Mouse (Mus musculus) frontal cortex, postnatal 36 days (tissue): ENCODE data around the gene St6galnac5.
A peak's percentile ranks its signal among the peaks of the same experiment; 100 is the strongest.

Experiments
- DNase-seq, 2 experiments: peaks; one replicate each; pipeline ENCODE4 v3.0.0; 2022; ENCODE audit warnings: low spot score in 2 of 2

The St6galnac5 gene

DNA sequence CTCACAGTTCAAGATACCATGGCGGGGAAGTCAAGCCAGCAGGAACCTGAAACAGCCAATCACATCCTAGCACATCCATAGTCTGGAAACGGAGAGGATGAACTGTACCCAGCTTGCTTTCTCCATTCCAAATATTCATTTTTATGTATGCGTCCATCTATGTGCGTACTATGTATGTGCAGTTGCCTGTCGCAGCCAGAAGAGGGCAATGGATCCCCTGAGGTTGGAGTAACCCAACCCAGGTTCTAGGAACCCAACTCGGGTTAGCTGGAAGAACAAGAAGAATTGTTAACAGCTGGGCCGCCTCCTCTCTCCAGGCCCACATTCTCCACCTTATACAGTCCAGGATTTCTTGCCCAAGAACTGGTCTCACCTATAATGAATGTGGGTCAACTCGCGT, 31.1 kb downstream of the St6galnac5 start:
- DNase-seq = no peak

GRCm38 (mm10) chr3:152950299-152950698, 31.7 kb downstream of the St6galnac5 start:
- DNase-seq = no peak

- no peak for DNase-seq
Observed at GRCm38 (mm10) chr3:152949233-152949777, 32.7 kb downstream of the St6galnac5 start.

- no peak for DNase-seq
Observed at GRCm38 (mm10) chr3:152948556-152948955, 33.5 kb downstream of the St6galnac5 start.

DNA sequence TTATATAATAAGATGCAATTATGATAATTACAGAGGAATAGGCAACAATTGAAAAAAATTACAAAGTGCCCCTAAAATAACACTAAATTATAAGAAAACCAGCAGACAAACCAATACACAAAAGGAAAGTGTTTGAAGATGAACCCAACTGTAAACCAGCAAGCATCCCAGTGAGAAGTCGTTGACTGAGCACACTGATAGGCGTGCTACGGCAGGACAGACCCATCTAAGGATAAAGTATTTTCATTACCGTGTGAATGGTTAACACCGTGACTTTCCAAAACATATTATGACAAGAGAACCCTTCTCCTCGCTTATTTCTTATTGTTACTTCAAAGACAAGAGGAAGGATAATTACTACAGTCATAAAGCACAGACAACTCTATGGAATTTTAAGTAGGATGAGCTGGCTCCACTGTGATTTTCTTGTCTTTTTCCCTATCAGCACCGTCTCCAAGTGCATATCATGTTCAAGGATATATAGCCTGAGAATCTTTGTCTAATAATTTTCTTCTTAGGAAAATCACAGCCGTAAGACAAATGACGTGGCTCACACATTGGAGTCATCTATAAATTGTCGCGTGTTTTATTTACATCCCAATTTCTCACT, 34.9 kb downstream of the St6galnac5 start:
- DNase-seq = no peak

GRCm38 (mm10) chr3:152944766-152945165, 37.3 kb downstream of the St6galnac5 start:
- DNase-seq = peak in 1 of 2 experiments; percentile 18

DNA sequence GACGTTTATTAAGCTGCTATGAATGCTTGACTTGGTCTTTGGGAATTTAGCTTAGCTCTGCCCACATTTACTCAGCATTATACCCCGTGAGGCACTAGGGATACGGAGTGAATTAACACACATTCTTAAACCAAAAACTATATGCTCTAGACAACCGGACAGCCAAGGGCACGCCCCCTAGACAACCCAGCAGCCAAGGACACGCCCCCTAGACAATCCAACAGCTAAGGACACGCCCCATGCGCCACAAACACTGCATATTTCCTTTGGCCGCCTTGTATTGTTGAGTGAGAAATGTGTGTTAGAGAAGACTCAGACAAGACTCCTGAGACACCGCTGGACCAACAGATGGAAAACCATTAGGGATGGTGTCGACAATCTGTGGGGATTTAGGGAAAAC, 39.1 kb downstream of the St6galnac5 start:
- DNase-seq = no peak

DNA sequence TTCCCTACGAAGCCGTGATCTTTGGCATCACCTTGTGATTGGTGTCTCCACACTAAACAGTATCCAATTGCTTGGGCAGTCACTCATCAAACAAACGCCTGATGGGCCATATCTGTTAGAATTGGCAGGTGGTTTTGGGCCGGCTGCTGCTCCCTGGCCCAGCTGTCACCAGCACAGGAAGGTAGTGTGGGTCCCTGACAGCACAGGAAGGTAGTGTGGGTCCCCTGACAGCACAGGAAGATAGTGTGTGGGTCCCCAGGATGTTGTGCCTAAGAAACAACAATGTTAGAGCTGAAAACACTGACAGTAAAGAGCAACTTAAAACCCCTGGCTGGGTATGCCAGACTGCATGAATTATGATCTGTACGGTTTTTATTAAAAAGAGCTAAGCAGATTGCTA, 40.4 kb downstream of the St6galnac5 start:
- DNase-seq = no peak

DNA sequence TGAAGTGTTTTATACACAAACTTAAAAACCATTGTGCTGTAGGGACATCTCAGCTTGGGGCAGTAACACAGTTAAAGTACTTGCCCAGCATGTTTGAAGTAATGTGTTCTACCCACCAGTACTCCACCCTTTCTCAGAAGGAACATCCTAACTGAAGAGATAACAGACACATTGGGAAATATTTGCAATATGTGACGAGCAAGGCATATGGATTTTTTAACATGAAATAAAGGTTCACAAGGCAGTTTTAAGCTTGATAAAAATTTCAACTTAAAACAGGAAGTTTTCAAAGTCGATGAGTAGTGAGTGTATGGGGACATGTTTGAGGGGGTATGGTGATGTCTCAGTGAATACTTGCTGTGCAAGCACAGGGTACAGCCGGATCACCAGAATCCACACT, 45.7 kb downstream of the St6galnac5 start:
- no peak for DNase-seq

DNA sequence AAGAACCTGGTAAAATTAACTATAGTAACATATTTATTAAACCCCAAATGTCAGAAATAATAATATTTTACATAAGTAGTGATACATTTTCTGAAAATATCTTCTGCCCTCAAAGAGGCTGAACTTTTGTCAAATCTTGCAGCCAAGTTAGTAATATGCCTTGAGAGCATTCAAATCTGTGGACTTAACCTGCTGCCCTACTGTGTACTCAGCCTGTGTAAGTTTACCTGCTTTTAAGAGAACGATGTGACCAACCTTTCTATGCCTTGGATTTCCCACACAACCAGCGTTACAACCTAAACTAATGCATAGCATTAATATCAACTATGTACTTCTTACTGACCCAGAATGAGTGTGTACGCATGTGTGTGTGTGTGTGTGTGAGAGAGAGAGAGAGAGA, 48.3 kb downstream of the St6galnac5 start:
- DNase-seq = no peak

- no peak for DNase-seq
Observed at GRCm38 (mm10) chr3:152932544-152932943, 49.5 kb downstream of the St6galnac5 start.

- DNase-seq = no peak
Observed at GRCm38 (mm10) chr3:152932096-152932495, 50.0 kb downstream of the St6galnac5 start.

DNA sequence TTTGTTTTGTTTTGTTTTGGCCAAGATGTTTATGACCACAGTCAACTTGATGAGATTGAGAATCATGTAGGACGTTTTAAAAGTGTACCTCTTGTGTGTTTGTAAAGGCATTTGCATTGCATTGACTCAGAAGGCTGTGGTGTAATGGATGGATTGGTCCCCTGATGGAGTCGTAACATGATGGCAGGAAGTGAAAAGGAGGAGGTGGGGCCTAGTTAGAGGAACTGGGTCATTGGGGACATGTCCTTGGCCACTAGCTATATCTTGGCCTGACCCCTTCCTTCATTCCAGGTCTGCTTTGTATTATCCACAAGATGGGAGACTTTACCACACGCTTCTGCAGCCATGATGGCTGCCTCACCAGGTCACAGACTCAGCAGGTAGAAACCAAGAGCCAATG, 50.7 kb downstream of the St6galnac5 start:
- DNase-seq = no peak

GRCm38 (mm10) chr3:152929788-152930281, 52.2 kb downstream of the St6galnac5 start:
- DNase-seq = no peak

- DNase-seq = no peak
Observed at GRCm38 (mm10) chr3:152929256-152929787, 52.7 kb downstream of the St6galnac5 start.

DNA sequence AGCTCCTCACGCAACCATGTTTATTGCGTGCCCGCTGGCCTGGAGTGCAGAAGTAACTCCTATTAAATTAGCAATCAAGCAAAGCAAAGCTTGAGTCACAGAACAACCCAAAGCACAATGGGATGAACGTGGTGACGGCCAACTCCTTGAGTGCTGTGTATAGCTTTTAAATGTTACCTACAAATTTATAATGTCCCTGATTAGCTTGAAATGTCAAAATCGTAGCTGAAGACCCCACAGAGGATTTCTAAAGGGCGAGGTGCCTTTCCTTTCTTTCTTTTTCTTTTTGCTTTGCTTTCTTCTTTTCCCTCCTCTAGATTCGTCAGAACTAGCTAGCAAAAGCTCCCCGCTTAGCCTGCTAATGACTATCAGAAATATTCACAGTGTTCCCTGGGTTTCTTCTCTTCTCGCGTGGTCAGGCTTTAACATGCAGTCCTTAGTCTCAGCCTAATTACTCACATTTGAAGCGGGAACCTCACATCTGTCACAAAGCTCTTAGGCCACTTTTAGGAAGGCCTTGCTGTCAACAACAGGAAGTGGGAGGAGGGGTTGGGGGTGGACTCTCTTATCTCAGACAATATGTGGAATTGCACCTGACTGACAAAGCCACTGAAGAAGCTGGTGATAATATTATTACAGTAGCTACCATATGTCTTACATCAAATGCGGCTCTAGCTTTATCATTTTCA, 53.6 kb downstream of the St6galnac5 start:
- DNase-seq = no peak

- no peak for DNase-seq
Observed at GRCm38 (mm10) chr3:152926166-152926565, 55.9 kb downstream of the St6galnac5 start.

GRCm38 (mm10) chr3:152925364-152925763, 56.7 kb downstream of the St6galnac5 start:
- DNase-seq = no peak

DNA sequence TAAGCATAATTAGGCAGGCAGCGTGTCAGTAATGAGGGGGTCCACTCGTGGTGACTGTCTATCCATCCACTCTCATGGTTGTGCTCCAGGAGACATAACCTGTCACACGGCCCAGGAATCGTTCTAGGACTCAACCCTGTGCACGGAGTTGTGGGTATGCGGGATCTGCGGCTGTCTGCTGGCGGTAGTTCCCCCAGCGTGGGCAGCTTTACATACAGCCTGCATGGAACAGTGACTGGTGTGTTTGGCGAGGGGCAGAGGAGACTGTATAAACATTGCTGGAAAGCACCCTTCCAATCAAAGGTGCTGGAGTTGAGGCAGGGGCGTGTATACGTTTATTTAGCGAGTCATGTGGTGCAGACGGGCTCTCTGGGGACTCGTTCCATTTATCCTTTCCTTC, 58.5 kb downstream of the St6galnac5 start:
- DNase-seq = no peak

DNA sequence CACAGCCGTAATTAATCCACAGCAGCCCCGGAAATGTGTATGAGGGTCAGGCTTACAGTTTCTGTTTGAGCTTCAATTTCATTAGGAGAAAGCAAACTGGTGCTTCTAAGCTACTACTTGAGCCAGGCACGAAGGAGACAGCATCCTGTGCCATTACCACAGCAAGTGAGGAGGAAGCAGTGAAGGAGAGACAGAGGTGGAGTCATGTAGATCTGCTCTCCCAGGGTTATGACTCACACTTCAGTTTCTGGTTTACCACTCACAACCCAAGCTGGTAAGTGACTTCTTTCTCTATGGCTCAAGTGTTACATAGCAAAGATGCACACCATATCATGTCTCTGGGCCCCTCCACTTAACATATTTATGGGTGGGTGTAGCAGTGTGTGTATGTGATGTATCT, 61.7 kb downstream of the St6galnac5 start:
- peak in 1 of 2 experiments; percentile 27 for DNase-seq

DNA sequence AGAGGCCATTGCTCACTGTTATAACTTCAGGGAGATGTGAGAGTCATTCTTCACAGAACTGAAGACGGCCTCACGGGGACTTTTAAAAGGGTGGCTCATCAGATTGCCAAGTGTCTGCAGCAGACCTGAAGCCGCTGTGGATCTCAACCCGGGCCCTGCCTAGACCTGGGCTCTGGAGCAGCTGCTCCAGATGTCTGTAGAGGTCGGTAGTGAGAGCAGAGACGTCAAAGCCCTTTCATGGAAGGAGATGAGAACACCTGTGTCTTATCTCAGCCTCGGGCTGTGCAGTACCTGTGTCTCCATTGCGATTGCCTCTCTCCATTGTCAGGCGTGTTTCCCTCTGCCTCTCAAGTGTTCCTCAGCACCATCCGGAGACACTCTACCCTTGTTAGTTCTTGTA, 62.9 kb downstream of the St6galnac5 start:
- no peak for DNase-seq

DNA sequence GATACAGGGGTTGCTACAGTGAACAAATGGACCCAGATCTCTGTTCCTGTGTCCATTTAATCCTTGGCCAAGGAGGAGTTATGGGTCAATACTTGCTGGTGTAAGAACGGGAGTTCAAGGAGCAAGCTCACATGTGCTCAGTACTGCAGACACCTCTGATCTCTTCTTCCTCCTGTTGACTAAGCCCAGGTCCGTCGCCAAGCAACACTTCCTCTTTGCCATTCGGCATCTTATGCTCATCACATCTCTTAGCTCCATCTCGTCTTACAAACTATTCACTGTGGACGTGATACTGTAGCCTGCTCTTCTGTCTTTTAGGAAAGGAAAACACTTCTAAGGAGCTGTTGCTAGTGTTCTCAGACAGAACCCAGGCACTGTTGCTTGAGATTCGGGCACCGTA, 64.5 kb downstream of the St6galnac5 start:
- DNase-seq = no peak

- DNase-seq = no peak
Observed at GRCm38 (mm10) chr3:152914376-152914775, 67.7 kb downstream of the St6galnac5 start.
